Mouse (Mus musculus) adrenal gland, postnatal 10 days (tissue): ENCODE measurements around the gene Calm5. TPM values are rescaled to one million over a fixed set of nuclear protein-coding genes. Genes with fewer than 3 reads are reported as not detected.
"Not testable (repeated sequence)": the region's sequence is repeated elsewhere in the genome, so short reads cannot be mapped to it uniquely, and the experiment has no call there.

Experiments
- DNase-seq: peaks from one replicate; pipeline ENCODE4 v3.0.0; 2021; ENCODE audit warnings: mixed read lengths
- total RNA-seq, 2 experiments: library from RNA; stranded (reverse); gene quantifications; 2 replicates each; pipeline ENCODE4 v1.2.3; 2021

Gene Calm5
- total RNA-seq, 2 experiments from 2014 or later, result not detected

DNA sequence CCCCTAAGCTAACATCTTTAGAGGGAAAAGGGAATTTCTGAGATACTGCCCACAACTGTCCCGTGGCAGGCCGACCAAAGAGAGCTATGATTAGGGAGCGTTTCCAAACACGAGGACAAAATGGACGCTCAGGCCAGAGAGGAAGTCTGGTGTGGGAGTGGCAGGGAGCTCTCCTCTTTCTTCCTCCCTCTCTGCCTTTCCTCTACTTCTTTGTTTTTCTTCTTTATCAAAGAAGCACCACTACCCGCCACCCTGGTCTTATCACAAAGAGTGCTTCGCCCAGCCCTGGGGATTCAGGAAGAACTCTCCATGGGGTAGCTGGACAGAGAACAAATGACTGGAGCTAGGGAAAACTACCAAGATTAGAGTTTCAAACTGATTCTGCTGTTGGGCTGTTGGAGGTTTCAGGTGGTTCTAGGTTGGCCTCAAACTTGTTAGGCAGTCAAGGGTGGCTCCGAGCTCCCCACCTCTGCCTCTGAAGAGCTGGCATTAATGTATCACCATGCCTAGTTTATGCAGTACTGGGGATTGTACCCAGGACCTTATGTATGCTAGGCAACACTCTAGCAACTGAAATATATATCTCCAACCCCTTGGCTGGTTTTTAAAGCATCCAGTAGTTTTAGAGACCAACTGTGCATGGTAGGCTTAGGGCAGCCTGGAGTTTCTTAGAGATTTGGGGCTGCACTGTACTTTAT, 12.5 kb downstream of the Calm5 start:
- no peak for DNase-seq

DNA sequence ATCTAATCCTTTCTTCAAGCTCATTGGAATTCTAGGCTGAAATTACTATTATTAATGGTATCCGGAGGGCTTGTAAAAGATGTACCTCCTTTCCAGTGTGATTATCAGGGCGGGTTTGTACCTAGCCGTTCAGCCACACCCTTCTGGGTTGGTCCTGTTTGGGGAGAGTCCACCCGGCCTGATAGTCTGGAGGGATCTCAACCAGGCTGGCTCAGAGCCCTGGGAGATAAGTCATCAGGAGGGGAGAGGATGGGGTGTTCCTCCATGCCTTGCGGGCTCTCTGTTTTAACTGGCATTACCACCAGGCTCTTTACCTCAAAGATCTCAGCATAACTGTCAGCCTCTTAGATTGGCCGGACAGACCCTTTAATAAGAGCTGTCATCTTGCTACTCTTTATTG, 13.2 kb downstream of the Calm5 start:
- no peak for DNase-seq

DNA sequence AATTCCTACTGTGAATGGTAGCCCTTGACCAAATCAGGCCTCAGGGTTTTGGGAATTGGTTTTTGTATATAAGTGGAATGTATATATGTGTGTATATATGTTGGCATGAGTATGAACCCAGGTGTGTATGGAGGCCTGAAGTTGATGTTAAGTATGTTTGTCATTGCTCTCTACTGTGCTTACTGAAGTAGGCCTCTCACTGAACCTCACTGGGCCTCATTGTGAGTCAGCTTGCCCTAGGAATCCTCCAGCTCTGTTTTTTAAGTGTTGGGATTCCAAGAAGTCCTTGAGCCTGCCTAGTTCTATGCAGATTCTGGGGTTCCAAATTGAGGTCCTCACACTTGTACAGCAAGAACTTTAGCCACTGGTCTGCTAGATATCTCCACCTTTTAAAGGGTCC, 15.9 kb downstream of the Calm5 start:
- no peak for DNase-seq

DNA sequence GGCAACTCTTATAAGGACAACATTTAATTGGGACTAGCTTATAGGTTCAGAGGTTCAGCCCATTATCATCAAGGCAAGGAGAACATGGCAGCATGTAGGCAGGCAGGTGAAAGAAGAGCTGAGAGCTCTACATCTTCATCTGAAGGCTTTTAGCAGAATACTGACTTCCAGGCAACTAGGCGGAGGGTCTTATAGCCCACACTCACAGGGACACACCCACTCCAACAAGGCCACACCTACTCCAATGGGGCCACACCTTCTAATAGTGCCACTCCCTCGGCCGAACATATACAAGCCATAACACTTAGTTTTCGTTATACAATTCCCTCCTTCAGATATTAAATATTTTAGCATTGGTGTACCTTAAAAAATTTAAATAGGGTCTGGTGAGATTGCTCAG, 18.9 kb downstream of the Calm5 start:
- no peak for DNase-seq

DNA sequence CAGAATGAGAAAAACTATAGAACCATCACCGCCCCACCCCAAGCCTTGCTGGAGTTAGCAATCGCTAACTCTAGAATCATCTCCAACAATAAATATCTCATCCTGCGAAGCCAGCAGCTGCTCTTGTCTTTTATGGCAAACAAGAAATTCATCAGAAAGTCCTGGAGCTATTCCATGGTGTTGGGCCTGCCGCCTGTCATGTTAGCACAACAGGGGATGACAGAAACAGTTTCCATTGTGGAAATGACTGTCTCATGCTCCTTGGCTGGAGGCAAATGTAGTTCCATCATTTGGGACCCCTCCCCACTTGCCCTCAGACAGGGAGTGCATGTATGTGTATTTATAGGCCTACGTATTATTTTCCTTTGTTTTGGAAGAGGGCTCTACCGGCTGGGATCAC, 22.5 kb downstream of the Calm5 start:
- no peak for DNase-seq

DNA sequence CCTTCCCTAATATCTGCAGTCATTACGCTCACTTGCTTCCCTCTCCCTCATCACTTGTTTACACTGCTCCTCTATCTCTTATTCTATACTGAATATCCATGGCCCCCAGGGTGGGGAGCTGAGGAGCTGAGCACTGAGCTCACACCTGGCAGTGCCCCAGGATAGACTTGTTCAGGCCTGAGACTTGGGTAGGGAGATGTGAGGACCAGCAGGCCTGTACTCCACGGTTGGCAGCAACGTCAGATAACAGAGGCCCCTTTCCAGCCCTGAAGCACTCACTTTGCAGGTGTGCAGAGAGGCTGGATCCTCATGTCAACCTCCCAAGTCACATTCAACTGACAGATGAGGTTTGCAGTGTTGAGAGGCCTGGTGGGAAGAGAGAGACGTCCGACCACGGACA, 23.2 kb downstream of the Calm5 start:
- DNase-seq, result no peak

DNA sequence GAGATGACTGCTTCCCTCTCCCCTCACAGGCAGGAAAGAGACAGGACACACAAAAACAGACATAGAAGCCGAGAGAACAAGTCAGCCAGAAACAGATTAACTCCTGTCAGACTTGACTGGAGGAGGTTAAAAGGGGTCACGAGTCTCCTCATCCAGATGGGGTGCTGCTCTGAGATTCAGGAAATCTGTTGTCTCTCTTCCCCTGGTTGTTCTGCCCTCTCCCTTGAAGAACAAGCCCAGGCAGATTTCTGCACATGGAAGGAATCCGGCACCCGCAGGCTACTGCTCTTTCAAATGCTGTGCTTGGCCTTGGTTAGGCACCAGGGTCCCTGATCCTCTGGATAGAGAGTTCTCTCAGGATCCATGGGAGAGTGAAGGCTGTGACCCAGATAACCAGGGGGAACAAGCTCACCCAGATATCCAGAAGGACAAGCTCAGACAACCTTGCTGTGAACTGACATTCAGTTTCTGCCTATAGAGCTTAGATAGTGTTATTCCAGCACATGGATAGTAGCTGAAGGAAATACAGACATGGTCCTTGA, 23.8 kb downstream of the Calm5 start:
- no peak for DNase-seq

DNA sequence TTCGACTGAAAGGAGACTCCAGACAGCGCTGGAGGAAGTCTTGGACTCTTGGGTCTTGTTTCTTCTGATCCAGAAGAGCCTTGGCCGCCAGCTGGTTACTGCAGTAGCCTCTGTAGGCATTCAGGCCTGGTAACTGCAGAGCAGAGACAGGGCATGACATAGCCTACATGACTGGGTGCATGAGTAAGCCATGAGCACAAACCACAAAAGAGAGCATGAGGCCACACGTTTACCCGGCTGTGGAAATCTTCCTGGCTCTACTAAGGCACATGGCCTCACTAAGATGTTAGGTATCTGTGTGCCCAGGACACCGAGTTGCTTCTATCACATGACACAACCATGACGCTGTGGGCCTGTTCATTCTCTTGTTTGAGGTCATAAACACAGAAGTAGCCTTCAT, 32.7 kb downstream of the Calm5 start:
- no peak for DNase-seq

DNA sequence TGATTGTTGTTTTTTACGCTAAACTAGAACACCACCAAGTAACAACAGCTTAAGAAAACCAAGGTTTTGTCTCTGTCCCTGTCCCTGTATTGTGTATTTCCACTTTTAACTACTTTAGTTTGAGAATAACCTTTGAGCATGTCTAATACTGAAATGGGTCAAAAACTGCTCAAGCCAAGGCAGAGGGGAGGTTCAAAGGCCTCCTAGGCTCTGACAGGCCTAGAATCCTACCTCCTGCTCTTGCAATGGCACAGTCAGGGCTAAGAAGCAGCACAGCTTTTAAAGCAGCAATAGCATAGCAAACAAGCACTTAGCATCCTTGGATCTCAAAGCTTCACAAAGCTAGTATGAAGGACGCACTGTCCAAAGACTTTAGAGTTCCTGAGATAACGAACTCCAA, 35.1 kb downstream of the Calm5 start:
- DNase-seq, result no peak

DNA sequence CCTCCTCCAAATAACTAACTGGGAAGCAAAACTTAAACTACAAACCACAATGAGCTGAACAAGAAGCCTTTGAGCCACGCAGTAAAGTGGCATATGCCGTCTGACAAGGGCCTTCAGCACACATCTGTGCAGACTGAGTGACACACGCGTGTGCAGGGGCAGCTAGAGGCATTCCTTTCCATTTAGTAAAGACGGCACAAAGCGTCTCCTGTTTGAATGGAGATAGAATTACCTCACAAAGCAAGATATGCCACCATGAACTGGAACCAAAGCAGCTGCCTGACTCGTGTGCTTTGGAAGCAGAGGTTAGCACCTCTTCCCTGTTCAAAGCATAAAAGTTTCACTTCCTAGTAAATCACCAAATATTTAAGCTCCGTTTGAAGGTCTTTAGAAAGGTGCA, 36.1 kb downstream of the Calm5 start:
- no peak for DNase-seq

DNA sequence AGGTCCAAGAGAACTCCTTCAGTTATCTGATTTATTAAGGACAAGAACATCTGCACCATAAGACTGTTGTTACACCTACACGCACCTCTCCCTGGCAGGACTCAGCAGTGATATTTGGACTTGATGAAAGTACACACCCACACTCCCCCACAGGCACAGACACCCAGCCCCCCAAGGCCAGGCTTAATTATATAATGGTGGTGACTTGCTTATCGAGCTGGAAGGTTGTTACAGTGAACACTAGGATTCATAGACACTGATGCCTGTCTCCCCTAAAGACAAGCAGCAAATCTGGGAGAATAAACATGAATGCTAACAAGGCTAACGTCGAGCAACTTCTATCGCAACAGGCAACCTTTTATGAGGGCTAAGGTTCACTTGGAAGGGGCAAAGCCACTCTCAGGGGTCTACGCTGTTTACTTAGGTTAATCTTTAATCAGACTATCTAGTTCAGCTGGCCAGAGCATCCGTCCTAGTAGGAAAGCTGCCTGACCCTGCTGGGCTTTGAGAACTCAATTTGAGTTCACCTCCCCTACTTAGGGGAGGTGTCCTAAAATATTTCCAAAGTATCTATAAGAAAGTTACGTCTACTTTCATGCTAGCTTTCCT, 37.6 kb downstream of the Calm5 start:
- DNase-seq, result no peak

DNA sequence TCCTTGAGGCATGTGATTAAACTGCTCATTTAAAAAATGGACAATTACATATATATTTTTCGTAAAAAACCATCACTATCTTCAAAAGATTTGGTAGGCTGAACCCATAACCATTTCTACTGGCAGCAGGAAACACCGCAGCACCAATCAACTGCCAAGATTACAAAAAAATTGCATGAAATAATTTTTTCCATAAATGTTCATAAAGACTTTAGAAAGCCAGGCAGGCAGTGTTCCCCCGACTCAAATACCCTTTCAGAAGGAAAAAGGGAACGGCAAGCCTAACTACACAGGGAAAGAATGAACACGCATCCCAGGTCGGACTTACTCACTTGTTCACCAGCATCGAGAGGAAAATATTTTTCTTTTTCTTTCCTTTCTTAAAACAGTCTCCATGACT, 38.6 kb downstream of the Calm5 start:
- no peak for DNase-seq

DNA sequence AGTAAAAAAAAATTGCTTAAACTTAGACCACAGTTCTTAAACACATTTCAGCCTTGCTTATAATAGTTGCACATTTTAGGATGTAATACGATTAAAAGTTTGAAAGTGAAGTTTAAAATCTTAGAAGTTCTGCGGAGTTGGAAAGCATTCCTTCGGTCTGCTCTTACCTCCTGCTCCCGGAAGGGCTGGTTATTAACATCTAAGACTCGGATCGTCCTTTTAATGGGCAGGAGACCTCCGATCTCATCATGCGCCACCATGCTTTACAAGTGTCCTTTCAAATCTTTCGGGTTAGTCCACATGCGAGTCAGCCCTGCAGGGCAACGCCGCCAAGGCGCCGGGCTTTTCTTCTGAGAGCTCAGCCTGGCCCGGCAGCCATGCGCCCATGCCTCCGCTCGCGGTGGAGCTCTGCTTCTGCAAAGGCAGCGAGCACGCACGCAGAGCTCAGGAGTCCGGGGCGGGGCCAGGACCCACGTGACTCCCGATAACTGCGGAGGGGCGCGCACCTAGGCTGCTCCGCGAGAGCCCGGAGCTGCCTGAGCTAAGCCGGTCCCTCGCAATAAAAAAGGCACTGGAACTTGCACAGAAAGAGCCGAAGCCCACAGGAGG, 39.3 kb downstream of the Calm5 start:
- DNase-seq, result peak; percentile 97

DNA sequence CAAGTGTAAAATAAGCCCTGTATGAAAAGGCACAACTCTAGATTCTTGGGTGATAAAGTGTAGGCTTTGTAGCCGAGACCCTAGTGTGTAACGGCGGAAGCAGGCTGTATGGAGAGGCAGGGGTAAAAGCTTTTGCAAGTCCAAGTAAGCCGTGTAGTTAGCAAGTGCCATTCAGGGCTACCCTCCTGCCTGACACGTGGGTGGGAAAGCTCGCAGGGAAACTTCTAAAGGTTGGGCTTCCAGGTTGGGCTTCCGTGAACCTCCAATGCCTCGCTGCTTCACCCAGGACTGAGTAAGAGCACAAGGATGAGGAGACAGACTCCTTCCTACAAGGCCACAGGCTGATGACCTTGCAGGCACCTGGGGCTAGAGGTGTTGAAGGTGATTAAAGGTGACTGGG, 40.6 kb downstream of the Calm5 start:
- no peak for DNase-seq

DNA sequence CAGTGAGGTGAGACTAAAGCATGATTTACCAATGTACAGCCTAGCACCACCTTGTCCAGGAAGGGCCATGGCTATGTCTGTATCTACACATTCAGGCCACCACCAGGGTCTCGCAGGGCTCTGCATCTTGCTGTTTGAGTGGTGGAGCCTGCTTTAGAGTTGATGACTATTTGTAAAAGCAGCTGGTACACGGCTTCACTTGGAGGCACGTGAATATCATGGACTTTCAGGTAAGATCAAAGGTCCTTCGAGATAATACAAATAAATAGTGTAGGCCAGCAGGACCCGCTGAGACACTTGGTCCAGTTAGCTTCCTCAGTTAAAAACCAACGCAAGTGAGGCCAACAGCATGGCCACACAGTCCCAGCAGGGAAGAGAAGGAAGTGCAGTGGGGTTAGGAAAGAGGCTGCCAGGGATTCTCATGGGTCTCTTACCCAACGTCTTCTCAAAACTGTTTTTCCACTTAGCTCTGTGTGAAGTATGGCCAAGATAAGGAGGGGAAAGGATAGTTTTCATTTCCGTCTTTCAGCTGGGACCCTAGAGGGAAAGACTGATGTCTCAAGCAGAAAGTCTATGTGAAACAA, 41.5 kb downstream of the Calm5 start:
- DNase-seq, result no peak

DNA sequence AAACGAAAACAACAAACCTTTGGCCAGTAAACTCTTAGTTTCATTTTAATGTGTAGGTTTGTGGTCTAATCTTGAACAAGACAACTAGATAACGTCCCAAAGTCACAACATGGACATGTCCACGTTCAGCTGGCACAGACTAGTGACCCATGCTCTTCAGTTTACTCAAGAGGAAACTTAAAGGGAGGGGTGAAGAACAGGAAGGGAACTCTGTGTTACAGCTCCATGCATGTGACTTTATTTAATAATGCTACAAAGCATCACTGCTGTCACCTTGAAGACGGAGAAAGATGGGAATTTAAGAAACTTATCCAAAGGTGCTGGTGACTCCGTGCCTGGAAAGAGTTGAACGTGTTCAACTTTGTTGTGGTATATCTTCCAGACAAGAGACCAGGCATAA, 42.1 kb downstream of the Calm5 start:
- DNase-seq, result no peak

DNA sequence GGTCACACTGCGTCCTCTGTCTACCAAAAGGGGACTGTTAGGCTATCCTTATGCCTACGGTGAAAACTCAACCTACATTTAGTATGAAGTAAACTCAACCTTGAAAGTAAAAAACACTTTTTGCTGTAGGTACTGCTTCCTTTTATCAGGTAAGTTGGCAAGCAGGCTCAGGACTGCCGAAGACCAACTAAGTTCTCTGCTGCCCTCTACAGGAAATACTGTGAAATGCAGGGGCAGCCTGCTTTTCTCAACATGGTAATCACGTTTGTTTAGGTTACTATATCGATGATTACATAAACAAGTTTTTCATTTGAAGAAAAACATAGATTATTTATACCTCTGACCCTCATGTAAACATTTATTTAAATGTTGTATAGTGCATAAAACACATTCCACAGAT, 42.9 kb downstream of the Calm5 start:
- peak; percentile 81 for DNase-seq

DNA sequence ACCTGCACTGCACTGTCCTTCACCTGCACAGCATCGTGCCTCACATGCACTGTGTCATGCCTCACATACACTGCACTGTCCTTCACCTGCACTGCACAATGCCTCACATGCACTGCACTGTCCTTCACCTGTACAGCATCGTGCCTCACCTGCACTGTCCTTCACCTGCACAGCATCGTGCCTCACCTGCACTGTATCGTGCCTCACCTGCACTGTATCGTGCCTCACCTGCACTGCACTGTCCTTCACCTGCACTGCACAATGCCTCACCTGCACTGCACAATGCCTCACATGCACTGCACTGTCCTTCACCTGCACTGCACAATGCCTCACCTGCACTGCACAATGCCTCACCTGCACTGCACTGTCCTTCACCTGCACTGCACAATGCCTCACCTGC, 44.2 kb downstream of the Calm5 start:
- DNase-seq, result not testable (repeated sequence)

DNA sequence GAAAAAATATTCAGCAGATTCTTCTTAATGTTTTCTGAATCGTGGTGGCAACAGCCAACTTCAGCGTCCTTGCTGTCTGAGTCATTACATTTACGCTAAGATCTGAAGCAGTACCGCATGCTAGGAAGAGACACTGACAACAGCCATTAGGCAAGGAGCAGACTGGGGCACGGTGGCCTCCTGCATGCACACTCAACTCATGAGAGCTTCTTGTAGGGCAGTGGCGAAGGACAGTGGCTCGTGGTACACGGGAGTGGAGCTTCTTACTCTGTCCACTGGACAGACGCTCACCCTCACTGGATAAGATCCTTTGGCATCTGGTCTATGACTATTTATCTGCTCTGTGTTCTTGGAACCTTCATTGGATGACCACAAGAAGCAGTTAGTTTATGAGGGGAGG, 45.3 kb downstream of the Calm5 start:
- DNase-seq, result no peak
